Mouse (Mus musculus): ENCODE data around the gene Atp13a2.

Atp13a2 gene

GRCm38 (mm10) chr4:141031733-141032132 lies 45.1 kb downstream of the Atp13a2 start:
- DNase-seq (ENCODE audit: low read depth, low spot score), result peak; percentile 66

- DNase-seq (ENCODE audit: low read depth, low spot score), result no peak
These were observed 47.2 kb downstream of the Atp13a2 start for GRCm38 (mm10) chr4:141033606-141034549.

GRCm38 (mm10) chr4:141041117-141041516 lies 54.4 kb downstream of the Atp13a2 start:
- peak; percentile 72 for DNase-seq (ENCODE audit: low read depth, low spot score)

- peak; percentile 67 for DNase-seq (ENCODE audit: low read depth, low spot score)
These were observed 58.1 kb downstream of the Atp13a2 start for GRCm38 (mm10) chr4:141044816-141045215.

- no peak for DNase-seq (ENCODE audit: low read depth, low spot score)
These were observed 62.3 kb downstream of the Atp13a2 start for GRCm38 (mm10) chr4:141048810-141049475.

GRCm38 (mm10) chr4:141049476-141049835 lies 62.8 kb downstream of the Atp13a2 start:
- DNase-seq (ENCODE audit: low read depth, low spot score), result peak; percentile 58

GRCm38 (mm10) chr4:141052442-141052841 lies 65.8 kb downstream of the Atp13a2 start:
- DNase-seq (ENCODE audit: low read depth, low spot score), result no peak

GRCm38 (mm10) chr4:141053138-141053537 lies 66.5 kb downstream of the Atp13a2 start:
- no peak for DNase-seq (ENCODE audit: low read depth, low spot score)

GRCm38 (mm10) chr4:141053568-141054161 lies 67.0 kb downstream of the Atp13a2 start:
- peak; percentile 62 for DNase-seq (ENCODE audit: low read depth, low spot score)
